Mouse (Mus musculus) B cell, adult 62 days (primary cell): ENCODE data around the gene Gm9945. TPM values are rescaled to one million over a fixed set of nuclear protein-coding genes. Genes with fewer than 3 reads are reported as not detected.

Experiments used
- total RNA-seq: library from RNA; stranded (reverse); gene quantifications from 4 replicates; pipeline ENCODE4 v1.2.4, GENCODE M21; 2023

Gm9945 gene
- total RNA-seq: not detected in 4 replicates

DNA sequence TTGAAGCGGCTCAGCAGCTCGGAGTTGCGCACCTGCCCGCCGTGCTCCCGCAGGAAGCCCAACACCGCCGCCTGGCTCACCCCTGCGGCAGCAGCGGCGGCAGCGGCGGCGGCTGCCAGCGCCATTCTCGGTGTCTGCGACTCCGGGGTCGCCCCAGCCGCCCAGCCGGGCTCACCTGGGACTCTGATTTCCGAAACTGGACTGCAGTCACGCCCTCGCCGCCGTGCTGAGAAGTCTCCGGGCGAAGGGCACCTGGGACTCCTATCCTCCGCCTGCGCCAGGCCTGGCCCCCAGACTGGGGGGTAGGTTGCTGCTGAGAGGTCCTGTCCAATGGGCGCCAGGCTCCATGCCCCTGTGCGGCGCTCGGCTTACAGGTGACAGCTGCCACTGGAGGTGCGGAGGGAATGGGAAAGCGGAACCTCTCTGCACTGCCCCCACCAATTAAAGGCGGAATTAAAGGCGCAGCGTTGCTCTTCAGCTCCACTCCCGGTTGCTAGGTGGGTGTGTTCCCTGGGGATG is at the start of gene Gm9945, which contains the start of gene Sowaha:
Gene Gm9945 (plus strand): TSS at position 384 of the 519 bp plus-strand sequence.
Gene Sowaha (minus strand): TSS at position 492 of the 519 bp plus-strand sequence.

DNA sequence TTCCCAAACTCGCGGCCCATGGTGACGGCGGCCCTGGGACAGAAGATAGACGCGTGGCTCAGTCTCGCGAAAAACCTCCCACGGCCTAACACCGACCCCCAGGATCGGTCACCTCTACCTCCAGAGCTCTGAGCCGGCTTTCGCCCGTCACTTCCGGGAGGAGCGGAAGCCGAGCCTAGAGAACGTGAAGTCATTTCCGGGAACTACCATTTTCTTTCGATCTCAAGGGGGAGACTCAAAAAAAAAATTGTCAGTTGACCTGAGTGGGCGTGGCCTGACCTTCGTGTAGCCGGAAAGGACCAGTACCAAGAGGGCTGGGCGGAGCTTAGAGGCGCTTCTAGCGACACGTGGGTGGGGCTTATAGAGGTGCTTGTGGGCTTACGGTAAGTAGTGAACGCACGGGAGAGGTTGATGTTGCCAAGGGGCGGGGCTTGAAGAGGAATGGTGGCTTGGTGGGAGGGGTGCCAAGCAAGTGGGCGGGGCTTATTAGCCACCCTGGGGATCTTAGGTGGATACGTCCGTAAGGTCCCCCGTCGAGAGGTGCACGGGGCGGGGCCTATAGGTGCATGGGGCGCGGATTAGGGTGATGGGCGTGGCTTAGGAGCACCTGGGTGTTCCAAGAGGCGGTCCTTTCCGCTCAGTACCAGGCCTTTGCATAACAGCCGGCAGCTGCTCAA is 49.2 kb upstream of the Gm9945 start, which contains the start of the genes Uqcrq and Gdf9:
Gene Uqcrq (minus strand): TSS at position 162 of the 677 bp plus-strand sequence.
Gene Gdf9 (plus strand): TSS at position 354 of the 677 bp plus-strand sequence.

DNA sequence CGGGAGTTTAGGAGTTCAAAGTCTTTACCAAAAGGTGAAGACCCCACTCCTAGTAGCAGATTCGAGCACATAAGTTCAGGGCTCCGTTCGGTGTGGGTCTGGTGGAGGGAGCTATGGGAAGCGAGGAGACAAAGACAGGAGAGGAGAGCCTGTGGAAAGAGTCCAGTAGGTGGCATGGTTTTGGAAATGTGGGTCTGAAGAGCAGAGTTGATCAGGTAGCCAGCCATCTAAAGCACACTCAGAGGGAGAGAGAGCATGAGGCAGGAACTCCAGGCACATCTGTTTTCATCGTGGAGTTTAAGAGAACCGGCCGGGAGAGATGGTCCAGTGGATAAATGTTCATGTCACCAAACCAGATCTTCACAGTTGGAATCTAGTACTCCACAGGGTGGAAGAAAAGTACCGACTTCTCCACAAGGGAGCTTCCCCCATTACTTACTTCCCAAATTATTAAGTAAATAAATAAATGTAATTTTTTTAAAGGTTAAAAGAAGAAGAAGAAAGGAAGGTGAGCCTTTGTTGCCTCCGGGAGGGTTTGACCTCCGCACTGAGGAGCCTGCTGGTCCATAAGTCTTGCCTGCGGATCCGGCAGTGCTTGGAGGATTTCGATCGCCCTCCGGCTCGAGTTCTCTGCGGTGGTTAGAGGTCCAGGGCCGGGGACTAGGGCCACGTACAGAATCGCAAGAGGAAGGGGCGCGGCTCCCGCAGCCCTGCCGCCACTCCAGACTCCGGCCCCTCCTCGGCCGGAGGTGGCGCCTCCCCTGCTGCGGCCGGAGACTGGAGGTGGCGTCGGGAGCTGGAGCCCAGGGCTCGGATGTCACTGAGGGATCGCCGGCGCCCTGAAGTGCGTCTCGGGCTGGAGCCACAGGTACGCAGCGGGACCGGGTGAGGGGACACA is 23.2 kb upstream of the Gm9945 start, which contains the start of the genes Gm10447 and Shroom1:
Gene Gm10447 (minus strand): TSS at position 637 of the 898 bp plus-strand sequence.
Gene Shroom1 (plus strand): TSS at position 732 of the 898 bp plus-strand sequence.

DNA sequence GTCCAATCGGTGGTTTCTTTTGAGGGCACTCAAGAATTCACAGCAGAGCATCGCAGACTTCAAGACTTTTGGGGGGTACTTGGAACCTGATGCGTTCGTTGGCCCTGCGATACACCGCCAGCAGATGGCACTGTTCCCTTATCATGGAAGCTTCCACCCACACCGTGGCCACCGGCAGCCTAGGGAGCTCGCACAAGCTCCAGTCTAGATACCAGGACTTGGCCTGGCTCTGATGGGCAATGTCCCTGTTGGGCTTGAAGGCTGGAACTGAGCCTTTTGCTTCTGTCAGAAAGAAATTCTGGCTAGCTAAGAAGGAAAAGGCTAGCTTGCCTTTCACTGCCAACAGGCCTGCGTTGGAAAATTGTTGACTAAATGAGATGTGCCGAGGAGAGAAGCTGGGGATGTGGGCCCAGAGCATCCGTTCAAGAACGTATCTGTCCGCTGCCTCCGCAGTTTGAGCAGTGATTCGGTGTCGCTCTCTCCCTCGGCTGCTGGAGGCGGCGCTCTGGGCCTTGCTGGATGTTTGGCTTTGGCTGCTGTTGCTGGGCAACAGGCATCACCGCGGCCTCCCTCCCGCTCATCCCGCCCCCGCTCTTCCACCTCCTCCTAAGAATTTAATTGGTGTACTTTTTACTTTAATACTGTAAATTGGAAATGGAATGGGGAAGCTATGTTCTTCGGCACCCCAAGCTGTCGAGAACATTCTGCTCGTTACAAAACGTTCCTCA is 9.8 kb upstream of the Gm9945 start, which contains the start of gene Gm9837:
Gene Gm9837 (minus strand): TSS at position 512 of the 728 bp plus-strand sequence.

DNA sequence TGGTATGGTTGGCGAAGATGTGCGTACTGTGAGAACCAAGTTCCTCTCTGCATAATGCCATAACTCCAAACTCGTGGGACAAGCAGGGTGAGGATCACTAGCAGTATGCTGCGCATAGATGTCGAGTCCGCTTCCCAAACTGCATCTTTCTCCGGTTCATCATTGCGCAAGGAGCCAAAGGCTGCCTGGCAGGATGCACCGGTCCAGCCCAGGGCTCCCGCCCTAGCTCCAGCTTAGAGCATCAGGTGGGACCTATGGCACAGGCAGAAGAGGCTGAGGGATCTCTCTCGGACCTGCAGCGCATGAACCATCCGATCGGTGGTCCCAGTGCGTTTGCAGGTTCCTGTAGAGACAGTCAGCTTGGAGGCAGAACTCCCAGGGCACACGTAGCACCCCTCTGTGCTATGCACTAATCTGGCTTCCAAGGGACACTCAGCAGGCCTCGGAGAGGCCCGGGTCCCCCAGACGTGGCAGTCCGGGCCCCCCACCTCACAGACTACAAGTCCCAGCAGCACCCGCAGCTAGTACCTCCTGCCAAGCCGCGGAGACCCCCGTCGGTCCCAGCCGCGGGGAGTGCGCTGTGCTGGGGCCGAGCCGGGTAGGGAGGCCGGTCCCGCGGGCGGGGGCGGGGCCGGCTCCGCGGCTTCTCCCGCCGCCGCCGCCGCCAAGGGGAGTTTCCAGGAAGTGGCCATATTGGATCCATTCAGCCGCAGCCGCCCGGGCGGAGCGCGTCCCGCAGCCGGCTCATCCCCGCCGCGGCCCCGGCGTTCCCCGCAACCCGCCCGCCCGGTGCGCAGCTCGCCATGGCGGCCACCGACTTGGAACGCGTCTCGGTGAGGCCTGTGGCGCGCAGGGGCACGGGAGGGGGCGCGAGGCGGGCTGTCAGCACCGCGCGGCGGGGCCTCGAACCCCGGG is 39.5 kb downstream of the Gm9945 start, which contains the start of gene Sept8:
Gene Sept8 (plus strand): TSS at position 51 of the 915 bp plus-strand sequence.

Other genes starting within 250 kb of the Gm9945 start
- 105 to 113 TPM (median 108 TPM) in 4 replicates for gene Hspa4, start 179.7 kb upstream of the Gm9945 start, total RNA-seq
- 13.5 to 22.1 TPM (median 15.8 TPM) in 4 replicates for gene Zcchc10, start 155.5 kb upstream of the Gm9945 start, total RNA-seq
- gene Aff4, start 129.3 kb upstream of the Gm9945 start, total RNA-seq: 351 to 373 TPM (median 364 TPM) in 4 replicates
- not detected in 4 replicates for gene Leap2, start 57.0 kb upstream of the Gm9945 start, total RNA-seq
- gene Uqcrq, start 49.3 kb upstream of the Gm9945 start, total RNA-seq: 128 to 162 TPM (median 136 TPM) in 4 replicates
- gene Gdf9, start 49.1 kb upstream of the Gm9945 start, total RNA-seq: 0.72 to 2.6 TPM (median 2.3 TPM) in 3 of 4 replicates, not detected in the other
- gene Gm10447, start 23.1 kb upstream of the Gm9945 start, total RNA-seq: not detected in 4 replicates
- gene Shroom1, start 23.0 kb upstream of the Gm9945 start, total RNA-seq: not detected in 4 replicates
- gene Gm9837, start 9.7 kb upstream of the Gm9945 start, total RNA-seq: not detected in 4 replicates
- gene Sowaha, start 108 bp downstream of the Gm9945 start, total RNA-seq: not detected in 4 replicates
- gene Sept8, start 39.1 kb downstream of the Gm9945 start, total RNA-seq: 0.25 to 0.48 TPM in 2 of 4 replicates, not detected in the others
- 4.8 to 8.2 TPM (median 7.1 TPM) in 4 replicates for gene Kif3a, start 87.2 kb downstream of the Gm9945 start, total RNA-seq
- gene Il4, start 138.5 kb downstream of the Gm9945 start, total RNA-seq: not detected in 4 replicates
- gene Il13, start 154.5 kb downstream of the Gm9945 start, total RNA-seq: 0.48 TPM in 1 of 4 replicates, not detected in the others
- 24.9 to 32.5 TPM (median 27.9 TPM) in 4 replicates for gene Rad50, start 227.2 kb downstream of the Gm9945 start, total RNA-seq
- gene Il5, start 240.6 kb downstream of the Gm9945 start, total RNA-seq: not detected in 4 replicates